Mouse (Mus musculus): ENCODE measurements around the gene Slc5a4a. TPM values are rescaled to one million over a fixed set of nuclear protein-coding genes. Genes with fewer than 3 reads are reported as not detected.

The Slc5a4a gene
- total and polyA plus RNA-seq, 3 experiments: not detected

GRCm38 (mm10) chr10:76207262-76207796 lies 60.1 kb downstream of the Slc5a4a start:
- dilution Hi-C loops (cut with MboI; ENCODE audit: extremely low pct_ligation_motif_present, extremely low pct_unique_long_range_greater_than_20kb, low sequenced_read_pairs): no loop called here
- no peak overlapping the region for H3K4me2 ChIP-seq (ENCODE audit: insufficient read depth, low read depth, poor library complexity, severe bottlenecking)
- no peak for TF ChIP-seq ZNF384 (IDR thresholded peaks at IDR 0.05; ENCODE audit: low read depth, low read length)
- TF ChIP-seq PAX5 (IDR thresholded peaks at IDR 0.05; ENCODE audit: low read length): no peak
- no peak for TF ChIP-seq ZC3H11A (IDR thresholded peaks at IDR 0.05; ENCODE audit: low read depth, low read length)
- TF ChIP-seq USF2 (conservative IDR thresholded peaks at IDR 0.05; ENCODE audit: low read depth, low read length): no peak
- no peak for TF ChIP-seq RAD21 (IDR thresholded peaks at IDR 0.05; ENCODE audit: low read depth, low read length)
- TF ChIP-seq ZKSCAN1 (IDR thresholded peaks at IDR 0.05; ENCODE audit: borderline replicate concordance, low read depth, low read length): no peak
- TF ChIP-seq TCF12 (IDR thresholded peaks at IDR 0.05; ENCODE audit: low read depth, low read length): no peak
- TF ChIP-seq MAFK (IDR thresholded peaks at IDR 0.05; ENCODE audit: insufficient replicate concordance, low read length): no peak
- TF ChIP-seq ELF1 (IDR thresholded peaks at IDR 0.05; ENCODE audit: low read depth, low read length): no peak
- no peak for TF ChIP-seq GABPA (IDR thresholded peaks at IDR 0.05; ENCODE audit: insufficient replicate concordance, low read depth, low read length)
- TF ChIP-seq RCOR1 (conservative IDR thresholded peaks at IDR 0.05; ENCODE audit: low read depth, low read length): no peak
- no peak for TF ChIP-seq ZMIZ1 (IDR thresholded peaks at IDR 0.05; ENCODE audit: low read depth, low read length)
- TF ChIP-seq JUN (IDR thresholded peaks at IDR 0.05; ENCODE audit: insufficient read depth, low read depth, low read length): no peak
- no peak for TF ChIP-seq ETS1 (conservative IDR thresholded peaks at IDR 0.05; ENCODE audit: low read depth, low read length)
- no peak for TF ChIP-seq E2F4 (IDR thresholded peaks at IDR 0.05; ENCODE audit: insufficient replicate concordance, low read depth, low read length)
- no peak for TF ChIP-seq NRF1 (IDR thresholded peaks at IDR 0.05; ENCODE audit: low read depth, low read length)
- TF ChIP-seq SMC3 (IDR thresholded peaks at IDR 0.05; ENCODE audit: low read depth, low read length): no peak
- TF ChIP-seq POLR2A (IDR thresholded peaks at IDR 0.05; ENCODE audit: low read depth, low read length): no peak
- no peak overlapping the region for H3K4me3 ChIP-seq (replicated peaks in 1 of 3; ENCODE audit: low read depth in 2 of 3, low read length in 2 of 3, poor library complexity in 1 of 3)
- no peaks in the 10 kb centered on the region for H3K27me3 ChIP-seq (replicated peaks)
- no peak overlapping the region for H3K9ac ChIP-seq (ENCODE audit: insufficient read depth, low read depth)
- in situ Hi-C loops (cut with MboI; ENCODE audit: low pct_ligation_motif_present, low pct_unique_long_range_greater_than_20kb, low sequenced_read_pairs): loop anchor here (10.0 kb wide), 3 partner anchors 83 to 323 kb away; no protein-coding TSS in a partner anchor
- H3K4me1 ChIP-seq (ENCODE audit: control insufficient read depth in 1 of 2, insufficient read depth in 2 of 2): 0 out of 4 replicates have a peak, but pooled peaks cover 0 to 4% of the 10 kb centered on the region in 2 experiments
- H3K36me3 ChIP-seq (replicated peaks in 1 of 2; ENCODE audit: control insufficient read depth in 1 of 2, insufficient read depth in 1 of 2, low read length in 1 of 2): peaks cover 7 to 32% of the 10 kb centered on the region in 2 experiments
- no peak overlapping the region for H3K27ac ChIP-seq (ENCODE audit: insufficient read depth, low read depth)
- no peak for DNase-seq (ENCODE audit: extremely low read depth)
- H3K9me3 ChIP-seq (replicated peaks; ENCODE audit: low read length): no peaks in the 10 kb centered on the region
- no peaks in the 10 kb centered on the region for H3K79me2 ChIP-seq (replicated peaks; ENCODE audit: control insufficient read depth, extremely low read depth, insufficient read depth, poor library complexity, severe bottlenecking)

- Histone ChIP-seq H3K9ac (ENCODE audit: insufficient read depth, low read depth) (no peak overlapping the region), H3K4me3 (replicated peaks in 1 of 3; ENCODE audit: low read depth in 2 of 3, low read length in 2 of 3, poor library complexity in 1 of 3) (no peak overlapping the region), H3K79me2 (replicated peaks; ENCODE audit: control insufficient read depth, extremely low read depth, insufficient read depth, poor library complexity, severe bottlenecking) (no peaks in the 10 kb centered on the region), H3K36me3 (replicated peaks in 1 of 2; ENCODE audit: control insufficient read depth in 1 of 2, insufficient read depth in 1 of 2, low read length in 1 of 2) (peaks cover 7 to 36% of the 10 kb centered on the region in 2 experiments), H3K4me2 (ENCODE audit: insufficient read depth, low read depth, poor library complexity, severe bottlenecking) (no peak overlapping the region), H3K9me3 (replicated peaks; ENCODE audit: low read length) (peaks cover 2% of the 10 kb centered on the region), H3K4me1 (ENCODE audit: control insufficient read depth in 1 of 2, insufficient read depth in 2 of 2) (no peaks in the 10 kb centered on the region), H3K27me3 (replicated peaks) (no peaks in the 10 kb centered on the region), H3K27ac (ENCODE audit: insufficient read depth, low read depth) (no peak overlapping the region)
- TF ChIP-seq NELFE (IDR thresholded peaks at IDR 0.05; ENCODE audit: low read depth, low read length) (no peak), JUND (conservative IDR thresholded peaks at IDR 0.05; ENCODE audit: low read depth, low read length) (no peak), MAX (IDR thresholded peaks at IDR 0.05; ENCODE audit: low read length) (no peak), CHD2 (IDR thresholded peaks at IDR 0.05; ENCODE audit: low read length) (no peak), MXI1 (IDR thresholded peaks at IDR 0.05; ENCODE audit: low read depth, low read length) (no peak), PAX5 (IDR thresholded peaks at IDR 0.05; ENCODE audit: low read length) (no peak), ELF1 (IDR thresholded peaks at IDR 0.05; ENCODE audit: low read depth, low read length) (no peak), RAD21 (IDR thresholded peaks at IDR 0.05; ENCODE audit: low read depth, low read length) (no peak), BHLHE40 (IDR thresholded peaks at IDR 0.05; ENCODE audit: low read depth, low read length) (no peak), SMC3 (IDR thresholded peaks at IDR 0.05; ENCODE audit: low read depth, low read length) (no peak), ZC3H11A (IDR thresholded peaks at IDR 0.05; ENCODE audit: low read depth, low read length) (no peak), TBP (conservative IDR thresholded peaks at IDR 0.05; ENCODE audit: low read depth, low read length) (no peak), CTCF (conservative IDR thresholded peaks at IDR 0.05 in 1 of 2, IDR thresholded peaks at IDR 0.05 in 1 of 2; ENCODE audit: low read depth in 2 of 2, low read length in 2 of 2) (no peak), ZKSCAN1 (IDR thresholded peaks at IDR 0.05; ENCODE audit: borderline replicate concordance, low read depth, low read length) (no peak)
- in situ Hi-C loops (cut with MboI; ENCODE audit: low pct_ligation_motif_present, low pct_unique_long_range_greater_than_20kb, low sequenced_read_pairs): loop anchor here (10.0 kb wide), 3 partner anchors 84 to 324 kb away; no protein-coding TSS in a partner anchor
- no peak for DNase-seq (ENCODE audit: extremely low read depth)
- dilution Hi-C loops (cut with MboI; ENCODE audit: extremely low pct_ligation_motif_present, extremely low pct_unique_long_range_greater_than_20kb, low sequenced_read_pairs): no loop called here
Measured at GRCm38 (mm10) chr10:76209241-76209640, 62.0 kb downstream of the Slc5a4a start.

Measured in CH12.LX (cell line).